Mouse (Mus musculus) liver, embryonic 13.5 days (tissue): ENCODE results near the gene Ifrd2. TPM values are rescaled to one million over a fixed set of nuclear protein-coding genes. Genes with fewer than 3 reads are reported as not detected.

ENCODE experiments used
- polyA plus RNA-seq: library from polyadenylated mRNA; unstranded; fragments of >200 nt; fragmentation: Nextera tagmentation; extraction: Ambion mirVana; gene quantifications from 2 replicates; pipeline ENCODE4 v1.2.1, GENCODE M21; 2015

Ifrd2 gene
- polyA plus RNA-seq, 1 experiment from 2014 or later: 175 TPM

Other genes with a start within 250 kb of the Ifrd2 start
- gene Hemk1, start 249.3 kb upstream of the Ifrd2 start, polyA plus RNA-seq: 3.6 and 3.8 TPM in 2 replicates
- gene 6430571L13Rik, start 247.0 kb upstream of the Ifrd2 start, polyA plus RNA-seq: 0.03 and 0.09 TPM in 2 replicates
- 0.05 TPM in 1 of 2 replicates, not detected in the other for gene Cacna2d2, start 188.0 kb upstream of the Ifrd2 start, polyA plus RNA-seq
- 16.5 and 18.3 TPM in 2 replicates for gene Tmem115, start 53.7 kb upstream of the Ifrd2 start, polyA plus RNA-seq
- gene Cyb561d2, start 45.4 kb upstream of the Ifrd2 start, polyA plus RNA-seq: 17.4 and 17.7 TPM in 2 replicates
- gene Nprl2, start 45.4 kb upstream of the Ifrd2 start, polyA plus RNA-seq: 14.3 and 16.0 TPM in 2 replicates
- gene Zmynd10, start 40.3 kb upstream of the Ifrd2 start, polyA plus RNA-seq: 0.21 TPM in 1 of 2 replicates, not detected in the other
- 17.5 and 18.2 TPM in 2 replicates for gene Rassf1, start 36.1 kb upstream of the Ifrd2 start, polyA plus RNA-seq
- gene Tusc2, start 24.4 kb upstream of the Ifrd2 start, polyA plus RNA-seq: 40.1 and 44.6 TPM in 2 replicates
- gene Hyal2, start 19.7 kb upstream of the Ifrd2 start, polyA plus RNA-seq: 43.8 and 44.7 TPM in 2 replicates
- 2.6 TPM in 2 replicates for gene Hyal1, start 10.7 kb upstream of the Ifrd2 start, polyA plus RNA-seq
- gene Naa80, start 8.8 kb upstream of the Ifrd2 start, polyA plus RNA-seq: 10.5 and 12.2 TPM in 2 replicates
- 0.82 and 1.2 TPM in 2 replicates for gene Hyal3, start 6.8 kb upstream of the Ifrd2 start, polyA plus RNA-seq
- 0.22 and 0.34 TPM in 2 replicates for gene Sema3b, start 21.6 kb downstream of the Ifrd2 start, polyA plus RNA-seq
- 144 and 163 TPM in 2 replicates for gene Gnai2, start 47.7 kb downstream of the Ifrd2 start, polyA plus RNA-seq
- 5.4 and 5.9 TPM in 2 replicates for gene Slc38a3, start 81.9 kb downstream of the Ifrd2 start, polyA plus RNA-seq
- gene Gnat1, start 92.1 kb downstream of the Ifrd2 start, polyA plus RNA-seq: 1.1 and 1.5 TPM in 2 replicates
- gene Sema3f, start 122.8 kb downstream of the Ifrd2 start, polyA plus RNA-seq: 0.93 and 1.0 TPM in 2 replicates
- 64.7 and 75.5 TPM in 2 replicates for gene Rbm5, start 183.4 kb downstream of the Ifrd2 start, polyA plus RNA-seq